In the genomic region with DNA sequence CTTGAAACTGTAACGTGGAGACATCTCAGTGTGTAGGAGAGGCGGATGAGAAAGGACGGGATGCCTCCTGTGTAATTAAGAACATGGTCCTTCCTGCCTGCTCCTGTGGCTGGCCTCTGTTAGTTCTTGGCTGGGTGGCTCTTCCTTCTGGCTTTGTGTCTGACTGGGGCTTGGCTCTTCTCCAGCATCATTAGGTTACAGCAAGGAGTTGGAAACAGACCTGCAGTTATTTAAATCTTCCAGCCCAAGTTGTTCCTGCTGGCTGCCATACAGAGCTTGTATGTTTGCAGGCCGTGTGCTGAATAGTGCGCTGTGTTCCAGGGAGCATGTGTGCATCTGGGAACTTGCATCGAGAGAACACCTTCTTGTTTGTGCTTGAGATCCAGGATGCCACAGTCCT, we compare ENCODE assay signal across 8 mouse cellular contexts.
DNase-seq lines count a peak whose midpoint lies in the region; ATAC-seq lines count a peak whose summit lies in the region.

No protein-coding gene starts in this region.

- peaks cover 35% of the 10 kb centered on the region for H3K4me1 ChIP-seq in forebrain, embryonic 13.5 days
- no peaks in the 10 kb centered on the region for H3K4me1 ChIP-seq in forebrain, embryonic 11.5 days (replicated peaks; ENCODE audit: control insufficient read depth, insufficient read depth, low read length)
- H3K4me1 ChIP-seq in embryonic facial prominence, embryonic 14.5 days (ENCODE audit: control insufficient read depth, insufficient read depth, low read length): peaks cover 31% of the 10 kb centered on the region
- peaks cover 15% of the 10 kb centered on the region for H3K4me1 ChIP-seq in limb, embryonic 10.5 days

- WGBS in forebrain, embryonic 13.5 days: 41% methylated on average over 6 of the region's 6 CpGs
- 72% methylated on average over 6 of the region's 6 CpGs for WGBS in forebrain, embryonic 11.5 days
- 19% methylated on average over 6 of the region's 6 CpGs for WGBS in embryonic facial prominence, embryonic 14.5 days
- 78% methylated on average over 6 of the region's 6 CpGs for WGBS in limb, embryonic 10.5 days

- no peak for DNase-seq in forebrain, embryonic 11.5 days (ENCODE audit: low spot score)
- peak; percentile 55 for DNase-seq in Muller cell, postnatal 12 days (ENCODE audit: inconsistent ontology term)
- DNase-seq in embryonic facial prominence, embryonic 14.5 days (ENCODE audit: low spot score): peak; percentile 95
- DNase-seq in heart, postnatal 14 days: peak; percentile 53 to 58
- no peak for DNase-seq in limb, embryonic 10.5 days (ENCODE audit: low spot score)
- no peak for DNase-seq in spleen, postnatal 10 days (ENCODE audit: low spot score in 2 of 2)
- DNase-seq in thymus, postnatal 25 days: no peak

- no peaks in the 10 kb centered on the region for H3K36me3 ChIP-seq in forebrain, embryonic 13.5 days (ENCODE audit: poor library complexity, severe bottlenecking)
- H3K36me3 ChIP-seq in forebrain, embryonic 11.5 days (ENCODE audit: control insufficient read depth, insufficient read depth, low read length): no peaks in the 10 kb centered on the region; the same call in 1 of the 2 replicates
- H3K36me3 ChIP-seq in embryonic facial prominence, embryonic 14.5 days (ENCODE audit: control insufficient read depth, insufficient read depth, low read length): no peaks in the 10 kb centered on the region
- H3K36me3 ChIP-seq in limb, embryonic 10.5 days: peaks cover 4% of the 10 kb centered on the region

- peak overlapping the region; percentile 76 for H3K27ac ChIP-seq in forebrain, embryonic 13.5 days
- no peak overlapping the region for H3K27ac ChIP-seq in forebrain, embryonic 11.5 days (ENCODE audit: low read depth, low read length)
- peak overlapping the region; percentile 86 for H3K27ac ChIP-seq in embryonic facial prominence, embryonic 14.5 days (replicated peaks; ENCODE audit: low read depth, low read length)
- peak overlapping the region; percentile 39 for H3K27ac ChIP-seq in limb, embryonic 10.5 days

- no peak overlapping the region for H3K9ac ChIP-seq in forebrain, embryonic 13.5 days
- H3K9ac ChIP-seq in forebrain, embryonic 11.5 days (ENCODE audit: low read length): no peak overlapping the region
- no peak overlapping the region for H3K9ac ChIP-seq in embryonic facial prominence, embryonic 14.5 days (ENCODE audit: low read depth, low read length)

- no peak overlapping the region for H3K4me2 ChIP-seq in forebrain, embryonic 13.5 days
- no peak overlapping the region for H3K4me2 ChIP-seq in forebrain, embryonic 11.5 days (ENCODE audit: low read depth, low read length, severe bottlenecking)
- H3K4me2 ChIP-seq in embryonic facial prominence, embryonic 14.5 days (ENCODE audit: low read depth, low read length): peak overlapping the region; percentile 11

- peaks cover 5% of the 10 kb centered on the region; the same call in 1 of the 2 replicates for H3K9me3 ChIP-seq in forebrain, embryonic 13.5 days (replicated peaks)
- no peaks in the 10 kb centered on the region for H3K9me3 ChIP-seq in forebrain, embryonic 11.5 days (ENCODE audit: control insufficient read depth, low read length)
- H3K9me3 ChIP-seq in embryonic facial prominence, embryonic 14.5 days (ENCODE audit: control insufficient read depth, low read length): 0 out of 2 replicates have a peak, but pooled peaks cover 6% of the 10 kb centered on the region
- no peaks in the 10 kb centered on the region for H3K9me3 ChIP-seq in limb, embryonic 10.5 days (replicated peaks)

- peak; percentile 79 for ATAC-seq in forebrain, embryonic 13.5 days
- no peak for ATAC-seq in forebrain, embryonic 11.5 days (replicated peaks; ENCODE audit: low FRiP score)
- ATAC-seq in embryonic facial prominence, embryonic 14.5 days (ENCODE audit: low read depth): peak; percentile 87

- intact Hi-C loops in heart, postnatal 14 days (cut with DNase I): no loop called here

- H3K4me3 ChIP-seq in forebrain, embryonic 13.5 days: no peak overlapping the region
- no peak overlapping the region for H3K4me3 ChIP-seq in forebrain, embryonic 11.5 days (ENCODE audit: low read depth, low read length)
- no peak overlapping the region for H3K4me3 ChIP-seq in embryonic facial prominence, embryonic 14.5 days (ENCODE audit: low read depth, low read length)
- no peak overlapping the region for H3K4me3 ChIP-seq in limb, embryonic 10.5 days

- H3K27me3 ChIP-seq in forebrain, embryonic 13.5 days: no peaks in the 10 kb centered on the region
- no peaks in the 10 kb centered on the region for H3K27me3 ChIP-seq in forebrain, embryonic 11.5 days (ENCODE audit: control insufficient read depth, insufficient read depth, low read length)
- no peaks in the 10 kb centered on the region for H3K27me3 ChIP-seq in embryonic facial prominence, embryonic 14.5 days (replicated peaks; ENCODE audit: control insufficient read depth, insufficient read depth, low read length)
- no peaks in the 10 kb centered on the region for H3K27me3 ChIP-seq in limb, embryonic 10.5 days (ENCODE audit: low read depth, poor library complexity, severe bottlenecking)

Comparison
In these comparisons a context has a peak if more than half of its experiments do, and no peak if none do; other contexts are left out.
1. DNase-seq: peak in Muller cell, postnatal 12 days (single experiment), embryonic facial prominence, embryonic 14.5 days (single experiment) and heart, postnatal 14 days (2 of 2); none in forebrain, embryonic 11.5 days (single experiment), limb, embryonic 10.5 days (single experiment), spleen, postnatal 10 days (0 of 2) and thymus, postnatal 25 days (single experiment).